Mouse (Mus musculus) WW6 (cell line): ENCODE data around the gene Gad2.
A peak's percentile ranks its signal among the peaks of the same experiment; 100 is the strongest.

Experiments
- DNase-seq: peaks from one replicate; pipeline ENCODE4 v3.0.0-alpha.2; 2013; ENCODE audit warnings: low read depth, low spot score

Gad2 gene

GRCm38 (mm10) chr2:22646134-22646533, 24.1 kb downstream of the Gad2 start:
- DNase-seq = no peak

GRCm38 (mm10) chr2:22648394-22648793, 26.4 kb downstream of the Gad2 start:
- DNase-seq = no peak

- no peak for DNase-seq
Measured at GRCm38 (mm10) chr2:22651826-22652225, 29.8 kb downstream of the Gad2 start.

GRCm38 (mm10) chr2:22663731-22664130, 41.7 kb downstream of the Gad2 start:
- DNase-seq = no peak

DNA sequence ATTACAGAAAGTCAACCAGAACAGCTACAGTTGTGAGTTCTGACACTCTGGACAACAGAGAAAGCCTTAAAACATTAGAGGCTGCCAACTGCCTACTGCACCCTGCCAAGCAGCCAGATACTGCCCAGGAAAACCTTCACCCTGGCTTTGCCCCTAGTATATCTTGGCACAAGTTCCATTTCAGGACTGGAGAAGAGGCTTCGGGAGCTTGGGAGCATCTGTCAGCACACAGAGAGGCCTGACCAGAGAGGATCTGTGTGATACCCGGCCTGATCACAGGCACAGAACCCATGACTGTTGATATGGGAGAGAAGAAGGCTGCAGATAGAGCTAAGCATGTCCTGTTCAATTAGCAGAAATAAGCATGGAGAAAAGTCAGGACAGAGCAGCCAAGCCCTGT, 48.4 kb downstream of the Gad2 start:
- no peak for DNase-seq

DNA sequence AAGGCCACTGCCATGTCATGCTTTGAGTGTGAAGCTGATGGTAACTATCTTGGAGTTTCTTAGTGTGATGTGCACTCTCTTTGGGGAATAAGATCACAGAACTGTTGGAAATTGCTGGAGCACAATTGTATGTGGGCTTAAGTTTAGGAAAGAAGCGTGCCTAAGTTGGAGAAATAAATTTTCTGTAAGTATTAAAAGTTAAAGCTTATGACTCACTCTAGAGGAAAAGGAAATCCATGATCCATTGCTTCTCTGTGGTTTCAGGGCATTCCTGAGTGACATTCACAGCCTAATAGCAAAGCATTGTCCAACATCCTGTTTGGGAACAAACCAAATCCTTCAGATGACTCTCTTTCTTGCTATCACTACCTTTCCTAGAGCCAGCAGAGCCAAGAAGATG, 49.3 kb downstream of the Gad2 start:
- DNase-seq = no peak

GRCm38 (mm10) chr2:22677066-22677465, 55.1 kb downstream of the Gad2 start:
- DNase-seq = peak; percentile 7

- DNase-seq = no peak
Measured at GRCm38 (mm10) chr2:22679944-22680343, 57.9 kb downstream of the Gad2 start.

DNA sequence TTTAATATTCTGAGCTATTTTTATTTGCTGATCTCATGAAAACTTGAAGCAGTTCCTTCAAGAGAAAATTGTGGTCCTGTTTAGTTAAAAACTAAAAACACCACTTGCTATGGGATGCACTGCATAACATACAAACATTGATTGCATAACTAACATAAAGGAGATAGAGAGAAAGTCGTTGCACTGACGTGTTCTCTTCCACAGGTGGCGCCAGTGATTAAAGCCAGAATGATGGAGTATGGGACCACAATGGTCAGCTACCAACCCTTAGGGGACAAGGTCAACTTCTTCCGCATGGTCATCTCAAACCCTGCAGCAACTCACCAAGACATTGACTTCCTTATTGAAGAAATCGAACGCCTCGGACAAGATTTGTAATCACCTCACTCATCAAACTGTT, 68.0 kb downstream of the Gad2 start:
- DNase-seq = no peak

DNA sequence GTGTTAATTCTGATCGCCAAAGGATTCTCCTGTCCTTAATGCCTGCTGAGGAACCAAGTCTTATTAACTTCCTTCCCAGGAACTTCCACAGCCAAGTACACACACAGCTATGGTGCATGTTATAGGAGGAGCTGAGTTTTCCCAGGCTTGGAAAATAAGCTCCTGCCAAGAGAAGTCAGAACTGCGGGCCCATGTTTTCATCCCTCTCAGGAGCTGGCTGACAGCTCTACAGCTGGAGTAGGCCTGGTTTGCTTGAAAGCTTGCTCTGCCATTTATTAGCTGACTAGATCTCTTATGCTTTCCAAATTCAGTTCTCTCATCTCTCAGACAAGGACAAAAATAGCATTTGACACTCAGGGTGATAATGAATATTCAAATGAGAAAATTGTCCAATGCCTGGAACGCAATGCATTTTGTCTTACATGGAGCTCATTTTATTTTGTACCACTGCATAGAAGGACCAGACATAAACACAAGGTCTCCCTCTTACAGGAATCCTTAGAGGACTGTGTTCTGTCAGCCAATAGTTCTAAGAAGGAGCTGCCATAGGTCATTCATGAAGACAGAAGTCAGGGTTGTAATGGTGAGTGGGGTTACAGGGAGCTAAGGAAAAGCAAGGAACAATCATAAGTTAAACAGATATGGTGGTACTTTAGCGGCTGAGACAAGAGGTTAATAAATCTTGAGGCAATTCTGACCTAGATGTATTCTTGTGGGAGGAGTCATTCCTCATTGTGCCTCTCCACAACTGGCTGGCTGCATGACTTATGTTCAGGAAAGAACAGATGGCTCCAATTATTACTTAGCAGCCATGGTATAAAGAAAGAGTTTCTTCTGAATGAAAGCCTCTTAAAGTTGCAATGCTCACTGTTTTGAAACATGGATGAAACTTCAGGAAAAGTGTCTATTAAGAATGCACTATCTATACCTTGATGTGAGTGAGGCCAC, 83.0 kb downstream of the Gad2 start:
- no peak for DNase-seq

DNA sequence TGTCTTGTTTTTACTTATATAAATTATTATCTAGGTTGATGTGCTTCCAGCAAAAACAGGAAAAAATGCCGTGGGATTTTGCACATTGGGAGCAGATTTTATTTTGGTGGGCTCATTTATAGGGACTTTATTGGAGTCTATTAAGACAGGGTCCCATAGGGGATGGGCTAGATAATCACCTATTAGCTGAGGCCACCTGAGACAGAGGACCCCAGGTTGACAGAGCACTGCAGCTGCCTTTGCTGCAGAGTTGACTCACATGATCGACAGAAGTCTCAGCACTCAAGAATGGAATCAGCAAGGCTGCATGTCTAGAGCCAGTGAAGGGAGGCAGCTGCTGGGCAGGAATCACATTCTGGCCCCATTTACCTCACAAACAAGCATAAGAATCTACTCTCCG, 84.2 kb downstream of the Gad2 start:
- DNase-seq = no peak

GRCm38 (mm10) chr2:22721522-22722470, 99.8 kb downstream of the Gad2 start:
- peak; percentile 45 for DNase-seq

GRCm38 (mm10) chr2:22723927-22724534, 102.0 kb downstream of the Gad2 start:
- no peak for DNase-seq

- no peak for DNase-seq
Measured at GRCm38 (mm10) chr2:22727113-22727512, 105.1 kb downstream of the Gad2 start.

GRCm38 (mm10) chr2:22736134-22736533, 114.1 kb downstream of the Gad2 start:
- no peak for DNase-seq

DNA sequence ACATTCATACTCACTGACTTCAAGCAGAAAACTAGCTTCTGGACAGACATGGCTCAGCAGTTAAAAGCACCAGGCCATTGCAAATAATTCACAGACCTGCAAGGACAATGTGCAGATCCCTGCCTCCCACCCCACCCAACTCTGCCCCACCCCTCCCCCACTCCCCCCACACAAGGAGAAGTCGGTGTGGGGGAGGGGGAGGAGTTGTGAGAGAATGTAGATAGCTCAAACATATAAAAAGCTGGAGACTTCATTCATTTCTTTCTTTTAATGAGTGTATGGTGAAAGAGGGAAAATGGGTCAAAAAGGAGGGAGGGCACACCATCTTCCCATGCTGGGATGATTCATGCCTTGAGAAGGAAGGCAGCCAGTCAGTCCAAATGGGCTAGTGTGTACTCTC, 117.4 kb downstream of the Gad2 start:
- peak; percentile 100 for DNase-seq

DNA sequence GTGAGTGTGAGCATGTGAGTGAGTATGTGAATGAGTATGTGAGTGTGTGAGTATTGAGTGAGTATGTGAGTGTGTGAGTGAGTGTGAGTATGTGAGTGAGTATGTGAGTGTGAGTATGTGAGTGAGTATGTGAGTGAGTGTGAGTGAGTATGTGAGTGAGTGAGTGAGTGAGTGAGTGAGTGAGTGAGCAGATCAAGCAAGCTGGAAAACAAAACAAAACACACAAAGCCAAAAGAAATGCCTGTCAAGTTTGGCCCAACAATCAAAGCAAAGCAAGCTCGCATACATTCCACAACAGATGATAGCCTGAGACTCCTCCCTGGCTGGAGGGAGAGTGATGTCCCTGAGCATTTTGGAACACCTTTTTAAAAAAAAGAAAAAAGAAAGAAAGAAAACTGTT, 118.4 kb downstream of the Gad2 start:
- DNase-seq = peak; percentile 85

DNA sequence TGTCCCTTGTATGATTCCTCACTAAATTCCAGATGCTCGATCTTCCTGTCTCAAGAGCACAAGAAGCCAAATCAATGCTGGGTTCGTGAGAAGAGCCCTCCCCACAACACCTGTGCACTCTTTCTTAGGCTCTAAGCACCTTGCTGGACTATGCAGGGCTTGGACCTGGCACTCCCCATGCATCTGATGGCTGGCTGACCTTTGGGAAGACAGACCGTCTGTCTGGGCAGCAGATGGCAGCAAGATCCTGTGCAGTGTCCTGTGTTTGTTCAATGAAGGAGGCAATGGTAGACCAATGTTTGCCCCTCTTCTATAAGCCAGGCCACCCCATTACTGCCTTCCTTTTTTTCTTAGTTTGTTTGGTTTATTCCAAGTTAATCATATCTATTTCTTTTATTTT, 119.2 kb downstream of the Gad2 start:
- no peak for DNase-seq
